Mouse (Mus musculus) heart, postnatal 36 days (tissue): Measurements from ENCODE around the gene Pnpt1. TPM values are rescaled to one million over a fixed set of nuclear protein-coding genes. Genes with fewer than 3 reads are reported as not detected.

Experiments
- DNase-seq, 2 experiments: peaks; one replicate each; pipeline ENCODE4 v3.0.0; 2021 to 2022
- intact Hi-C: fragments of 180-260 bp; cut with DNase I; formaldehyde crosslinking; loops from one replicate; pipeline ENCODE4 v1.15.1; 2025
- total RNA-seq, 2 experiments: library from RNA; stranded (reverse); gene quantifications; 2 replicates each; pipeline ENCODE4 v1.2.3; 2021

The Pnpt1 gene
- total RNA-seq, result 10 to 100 TPM; 27.2 to 30.4 TPM

DNA sequence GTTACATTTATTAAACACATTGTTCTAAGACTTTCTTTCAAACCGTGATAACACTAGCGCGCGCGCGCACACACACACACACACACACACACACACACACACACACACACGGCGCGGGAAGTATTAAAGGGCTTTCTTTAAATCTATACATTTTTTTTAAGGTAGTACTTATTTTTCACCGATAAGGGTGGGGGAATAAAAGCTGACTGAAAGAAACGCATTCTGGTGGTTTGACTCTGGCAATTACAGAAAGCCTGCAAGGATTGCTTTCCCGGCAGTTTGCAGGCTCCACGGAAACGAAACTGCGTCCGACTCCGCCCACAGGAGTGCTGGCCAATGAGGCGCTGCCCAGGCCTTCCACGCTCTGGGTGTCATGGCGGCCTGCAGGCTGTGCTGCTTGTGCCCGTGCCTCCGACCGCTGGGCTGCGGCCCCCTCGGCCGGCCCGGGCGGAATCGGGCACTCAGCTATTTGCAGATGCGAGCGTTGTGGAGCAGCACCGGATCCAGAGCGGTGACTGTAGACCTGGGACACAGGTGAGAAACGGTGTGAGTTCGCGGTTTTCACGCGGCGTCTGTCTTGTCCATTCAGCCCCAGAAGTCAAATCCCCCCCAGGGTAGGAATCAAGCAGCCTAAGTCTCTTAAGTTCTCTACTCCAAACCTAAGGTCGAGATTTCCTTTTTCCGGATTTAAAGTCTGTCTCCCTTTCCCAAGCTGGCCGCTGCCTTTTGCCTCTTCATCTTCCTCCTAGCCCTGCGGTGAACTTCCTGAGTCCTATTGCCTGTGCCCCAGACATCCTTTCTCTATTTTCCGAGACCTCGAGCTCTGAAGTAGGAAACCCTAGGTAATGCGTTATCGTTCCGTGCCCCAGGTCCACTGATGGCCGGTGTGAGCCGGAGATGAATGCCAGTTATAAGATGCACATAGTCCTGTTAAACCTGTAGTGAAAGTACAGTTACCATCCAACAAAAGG, at the start of gene Pnpt1:
Pnpt1 (plus strand) TSS at position 360 of the 971 bp plus-strand sequence.
- intact Hi-C loops, result loop anchor here (2.0 to 10.0 kb wide), 2 partner anchors 322 to 516 kb away; no protein-coding TSS in a partner anchor
- DNase-seq, result peak; percentile 89 to 90

GRCm38 (mm10) chr11:29092403-29092802, 38.1 kb upstream of the Pnpt1 start:
- intact Hi-C loops, result loop anchor here (10.0 kb wide), 1 partner anchor 288 kb away; no protein-coding TSS in a partner anchor
- DNase-seq, result no peak

DNA sequence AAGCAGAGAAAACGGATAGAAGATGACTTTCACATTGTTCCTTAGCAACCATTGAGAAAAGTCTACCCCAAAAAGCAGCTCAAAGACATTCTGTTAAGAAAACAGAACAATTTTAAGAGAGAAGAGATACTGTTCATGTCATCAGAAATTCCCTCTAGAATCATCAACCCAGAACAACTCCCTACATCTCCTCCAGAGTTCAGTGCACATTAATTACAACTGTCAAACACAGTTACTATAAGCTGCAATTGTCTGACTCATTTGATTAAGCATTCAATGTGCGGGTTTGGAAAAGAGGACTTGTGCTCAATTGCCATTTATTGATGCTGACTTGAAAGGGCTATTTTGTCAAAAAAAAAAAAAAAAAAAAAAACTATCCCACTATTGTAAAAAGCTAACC, 31.6 kb upstream of the Pnpt1 start:
- intact Hi-C loops, result loop anchor here (10.0 kb wide), 1 partner anchor 294 kb away; no protein-coding TSS in a partner anchor
- DNase-seq, result no peak

GRCm38 (mm10) chr11:29129862-29130384, 621 bp upstream of the Pnpt1 start:
- intact Hi-C loops, result loop anchor here (2.0 to 10.0 kb wide), 2 partner anchors 321 to 515 kb away; no protein-coding TSS in a partner anchor
- DNase-seq, result no peak

GRCm38 (mm10) chr11:29140671-29141070, 10.1 kb downstream of the Pnpt1 start:
- no peak for DNase-seq
- intact Hi-C loops, result no loop called here

DNA sequence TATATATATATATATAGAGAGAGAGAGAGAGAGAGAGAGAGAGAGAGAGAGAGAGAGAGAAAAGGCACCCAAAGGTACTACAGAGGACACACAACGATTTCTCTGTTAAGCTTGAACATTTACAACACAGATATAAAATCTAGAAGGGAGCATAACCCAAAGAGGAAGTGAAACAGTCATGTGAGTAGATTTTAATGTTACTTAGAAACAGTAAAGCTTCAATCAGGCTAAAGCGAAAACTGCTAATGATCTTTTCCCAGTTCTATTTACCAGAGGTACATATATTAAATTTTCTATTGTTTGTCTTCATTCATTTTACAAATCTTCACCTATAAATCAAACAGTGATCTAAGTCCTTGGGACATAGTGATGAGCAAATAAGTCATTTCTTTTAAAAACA, 18.4 kb downstream of the Pnpt1 start:
- DNase-seq, result no peak
- intact Hi-C loops, result no loop called here

DNA sequence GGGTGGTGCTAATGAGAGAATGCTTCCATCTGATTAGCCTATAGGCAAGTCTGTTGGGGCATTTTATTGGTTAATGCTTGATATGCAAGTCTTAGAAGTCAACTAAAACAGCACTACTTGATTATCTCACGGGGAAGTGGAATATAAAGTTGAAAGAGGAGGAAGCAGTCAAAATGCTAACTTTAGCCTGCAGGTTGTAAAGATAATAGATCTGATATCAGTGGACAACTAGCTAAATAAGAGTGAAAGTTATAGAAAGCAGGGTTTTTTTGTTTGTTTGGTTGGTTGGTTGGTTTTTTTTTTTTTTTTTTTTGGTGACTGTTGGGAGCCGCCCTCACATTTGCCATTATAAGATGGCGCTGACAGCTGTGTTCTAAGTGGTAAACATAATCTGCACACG, 33.0 kb downstream of the Pnpt1 start:
- intact Hi-C loops, result no loop called here
- no peak for DNase-seq

GRCm38 (mm10) chr11:29171959-29172391, 41.4 kb downstream of the Pnpt1 start:
- intact Hi-C loops, result loop anchor here (2.0 kb wide), 1 partner anchor 203 kb away; no protein-coding TSS in a partner anchor
- DNase-seq, result peak in 1 of 2 experiments; percentile 44

GRCm38 (mm10) chr11:29172563-29173124, 42.1 kb downstream of the Pnpt1 start, which contains the start of gene Ppp4r3b:
Ppp4r3b (plus strand) TSS chr11:29172890.
- intact Hi-C loops, result loop anchor here (2.0 kb wide), 1 partner anchor 202 kb away; no protein-coding TSS in a partner anchor
- peak; percentile 93 to 94 for DNase-seq

DNA sequence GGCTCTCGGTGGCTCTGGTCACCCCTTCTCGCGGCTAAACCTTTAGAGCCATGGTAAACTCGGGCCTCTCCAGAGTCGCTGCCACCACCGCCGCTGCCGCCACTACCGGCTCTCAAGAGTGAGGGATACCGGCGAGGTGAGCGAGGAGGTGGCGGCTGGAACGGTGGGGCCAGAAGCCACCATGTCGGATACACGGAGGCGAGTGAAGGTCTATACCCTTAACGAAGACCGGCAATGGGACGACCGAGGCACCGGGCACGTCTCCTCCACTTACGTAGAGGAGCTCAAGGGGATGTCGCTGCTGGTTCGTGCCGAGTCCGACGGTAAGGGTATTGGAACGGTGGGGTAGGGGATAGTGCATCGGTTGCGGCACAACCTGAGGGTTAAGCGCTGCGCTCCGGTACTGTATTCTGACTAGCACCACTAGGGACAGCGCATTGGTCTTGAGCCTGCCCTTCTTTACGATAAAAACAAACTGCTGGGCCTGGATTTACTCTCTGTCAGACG, 42.6 kb downstream of the Pnpt1 start:
- DNase-seq, result peak; percentile 55 to 68
- intact Hi-C loops, result loop anchor here (2.0 kb wide), 1 partner anchor 202 kb away; no protein-coding TSS in a partner anchor

- DNase-seq, result no peak
- intact Hi-C loops, result loop anchor here (2.0 kb wide), 1 partner anchor 201 kb away; no protein-coding TSS in a partner anchor
Observed at GRCm38 (mm10) chr11:29173706-29174436, 43.3 kb downstream of the Pnpt1 start.

- DNase-seq, result no peak
- intact Hi-C loops, result no loop called here
Observed at GRCm38 (mm10) chr11:29179319-29179718, 48.8 kb downstream of the Pnpt1 start.

DNA sequence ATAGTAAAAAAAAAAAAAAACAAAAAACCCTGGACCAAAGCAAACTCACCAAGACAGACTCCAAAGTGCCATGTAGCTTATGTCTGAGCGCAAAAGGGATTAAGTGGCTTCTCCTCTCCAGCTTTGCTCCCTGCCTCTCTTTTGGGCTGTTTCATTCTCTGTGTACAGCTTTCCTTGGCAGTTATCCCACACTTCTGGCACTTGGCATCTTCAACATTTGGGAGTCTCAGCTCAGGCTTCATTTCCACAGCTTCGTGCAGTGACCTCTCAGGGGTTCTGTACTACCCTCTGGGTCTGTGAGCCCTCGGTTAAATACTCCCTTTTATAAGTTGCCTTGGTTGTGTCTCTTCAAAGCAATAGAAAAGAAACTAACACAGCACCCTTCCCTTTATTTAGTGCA, 50.1 kb downstream of the Pnpt1 start:
- peak; percentile 14 to 25 for DNase-seq
- intact Hi-C loops, result no loop called here

GRCm38 (mm10) chr11:29181751-29182150, 51.2 kb downstream of the Pnpt1 start:
- DNase-seq, result no peak
- intact Hi-C loops, result no loop called here

- DNase-seq, result no peak
- intact Hi-C loops, result no loop called here
Observed at GRCm38 (mm10) chr11:29188981-29189380, 58.4 kb downstream of the Pnpt1 start.

GRCm38 (mm10) chr11:29203653-29204052, 73.1 kb downstream of the Pnpt1 start:
- no peak for DNase-seq

DNA sequence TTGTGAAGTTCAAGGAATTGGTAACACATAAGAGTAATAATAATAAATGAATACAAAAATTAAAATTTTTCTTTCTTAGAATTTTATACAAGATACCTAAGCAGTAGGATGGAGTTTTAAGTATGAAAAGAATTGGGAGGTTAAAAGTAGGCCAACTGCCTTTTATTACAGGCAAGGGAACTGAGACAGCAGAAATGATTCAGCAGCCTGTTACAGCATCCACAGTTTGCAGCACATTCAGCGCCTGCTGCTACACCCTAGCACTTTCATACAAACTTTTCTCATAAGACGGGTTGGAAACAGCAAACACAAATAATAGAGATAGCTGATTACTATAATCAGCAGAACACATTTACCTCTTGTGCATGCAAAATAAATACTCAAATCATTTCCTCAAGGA, 79.2 kb downstream of the Pnpt1 start:
- intact Hi-C loops, result no loop called here
- DNase-seq, result no peak

More at GRCm38 (mm10) chr11:29203653-29204052, 73.1 kb downstream of the Pnpt1 start:
- intact Hi-C loops, result no loop called here
